Mouse (Mus musculus) heart, postnatal 0 days (tissue): ENCODE measurements around the gene Pigb.

Experiments
- CTCF ChIP-seq: IDR thresholded peaks from 2 replicates; pipeline ENCODE4 v1.5.1; 2016; ENCODE audit warnings: antibody characterized with exemption, control low read depth, low read depth
- EP300 ChIP-seq: IDR thresholded peaks from 2 replicates; pipeline ENCODE4 v1.6.1; 2016; ENCODE audit warnings: antibody characterized with exemption, low read depth

DNA sequence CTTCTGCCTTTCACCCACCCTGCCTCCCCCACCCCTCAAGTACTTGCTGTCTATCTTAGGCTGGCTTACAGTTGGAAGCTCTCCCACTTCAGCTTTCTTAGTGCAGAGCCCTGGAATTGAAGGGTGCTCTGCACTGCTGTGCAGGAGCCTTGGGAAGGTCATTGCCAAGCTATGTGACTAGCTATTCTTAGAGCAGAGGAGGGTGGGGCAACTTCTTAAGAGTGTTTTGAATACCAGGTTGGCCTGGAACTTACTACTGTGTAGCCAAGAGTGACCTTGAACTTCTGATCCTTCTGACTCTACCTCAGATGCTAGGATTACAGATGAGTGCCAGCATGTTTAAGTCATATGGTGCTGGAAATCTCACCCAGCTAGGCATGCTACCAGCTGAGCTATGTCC lies 44.0 kb downstream of the Pigb start:
- TF ChIP-seq CTCF (no peak), EP300 (no peak)
